Mouse (Mus musculus): ENCODE data around the gene Cmbl.

DNA sequence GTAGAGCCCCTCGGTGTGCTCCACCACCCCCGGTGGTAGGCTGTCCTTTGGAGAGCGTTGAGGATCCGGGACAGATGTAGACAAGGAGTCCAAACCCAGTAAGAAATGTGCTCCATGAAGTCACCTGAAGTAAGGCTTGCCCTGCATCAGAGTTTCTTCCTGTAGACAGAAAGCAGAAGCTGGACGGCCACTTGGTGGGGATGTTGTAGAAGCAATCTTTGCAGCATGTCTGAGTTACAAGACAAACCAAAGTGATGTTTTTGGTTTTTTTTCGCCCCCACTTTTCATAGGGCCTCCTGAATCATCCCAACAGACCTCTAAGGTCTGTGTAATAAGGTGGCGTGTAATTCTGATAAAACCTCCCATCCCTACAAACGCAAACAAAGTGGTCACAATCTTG, 54.3 kb downstream of the Cmbl start:
- TF ChIP-seq CTCF (IDR thresholded peaks at IDR 0.05; ENCODE audit: low read depth) (no peak), EP300 (IDR thresholded peaks at IDR 0.05; ENCODE audit: low read depth) (no peak)

All from liver, embryonic 14.5 days (tissue).